Mouse (Mus musculus): Measurements from ENCODE around the gene Hpse2. TPM values are rescaled to one million over a fixed set of nuclear protein-coding genes. Genes with fewer than 3 reads are reported as not detected.
A peak's percentile ranks its signal among the peaks of the same experiment; 100 is the strongest.
"Not testable (repeated sequence)": the region's sequence is repeated elsewhere in the genome, so short reads cannot be mapped to it uniquely, and the experiment has no call there.

Hpse2 gene
- polyA plus RNA-seq, 1 experiment from 2014 or later: 3.8 TPM

DNA sequence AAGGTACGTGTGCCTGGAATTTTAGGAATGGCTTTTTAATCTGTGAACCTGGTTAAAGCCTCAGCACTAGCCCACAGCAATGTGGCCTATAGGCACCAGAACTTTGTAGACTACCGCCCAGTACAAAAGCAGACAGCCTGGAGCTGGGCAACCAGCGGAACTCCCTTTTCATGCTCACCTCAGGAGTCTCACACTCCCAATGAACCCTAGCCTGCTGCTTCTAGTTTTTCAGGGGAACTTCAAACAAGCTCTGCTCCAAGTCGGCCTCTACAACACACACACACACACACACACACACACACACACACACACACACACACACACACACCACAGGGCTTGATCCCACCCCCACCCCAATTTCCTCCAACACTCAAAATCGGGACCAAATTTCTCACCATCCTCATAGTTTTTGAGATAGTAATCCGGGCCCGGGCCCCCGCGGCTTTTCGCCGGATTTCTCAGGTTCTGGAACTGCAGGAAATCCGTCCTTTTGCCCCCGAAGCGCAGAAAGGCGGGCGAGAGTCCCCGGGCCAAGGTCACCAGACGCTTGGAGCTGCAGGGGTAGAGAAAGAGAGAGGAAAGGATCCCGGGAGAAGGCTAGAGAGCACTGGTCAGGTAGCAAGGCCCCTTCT lies 3.7 kb downstream of the Hpse2 start:
- ATAC-seq (ENCODE audit: low FRiP score): no peak
- H3K9ac ChIP-seq: peak overlapping the region; percentile 38; the same call in 1 of the 2 replicates
- WGBS: under 1% methylated on average over 19 of the region's 19 CpGs
- no peaks in the 10 kb centered on the region for H3K36me3 ChIP-seq (replicated peaks)
- H3K4me3 ChIP-seq (replicated peaks): peak overlapping the region; percentile 33
- no peaks in the 10 kb centered on the region for H3K9me3 ChIP-seq
- peak overlapping the region; percentile 54 for H3K4me2 ChIP-seq
- H3K4me1 ChIP-seq: peaks cover 34% of the 10 kb centered on the region
- peaks cover 67% of the 10 kb centered on the region for H3K27me3 ChIP-seq
- no peak overlapping the region for H3K27ac ChIP-seq

DNA sequence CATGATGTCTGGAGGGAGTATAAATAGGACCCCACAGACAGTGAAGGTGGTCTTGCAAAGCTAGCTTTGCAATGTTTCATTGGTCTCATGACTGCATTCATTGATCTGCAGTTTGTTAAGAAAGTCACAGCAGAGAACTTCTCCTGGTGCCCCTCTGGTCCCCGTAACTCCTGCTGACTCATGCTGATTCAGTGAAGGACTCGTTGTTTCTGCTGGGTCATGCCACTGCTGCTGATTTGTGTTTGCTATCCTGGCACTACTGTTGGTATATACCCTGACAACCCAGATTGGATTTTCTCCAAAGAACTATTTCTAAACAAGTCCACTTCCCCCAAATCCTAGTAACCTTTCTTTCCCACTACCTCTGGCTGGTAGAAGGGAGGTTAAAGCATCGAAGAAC lies 29.3 kb downstream of the Hpse2 start:
- Histone ChIP-seq H3K4me2 (no peak overlapping the region), H3K36me3 (replicated peaks) (no peaks in the 10 kb centered on the region)
- WGBS: 90% methylated on average over 3 of the region's 3 CpGs

DNA sequence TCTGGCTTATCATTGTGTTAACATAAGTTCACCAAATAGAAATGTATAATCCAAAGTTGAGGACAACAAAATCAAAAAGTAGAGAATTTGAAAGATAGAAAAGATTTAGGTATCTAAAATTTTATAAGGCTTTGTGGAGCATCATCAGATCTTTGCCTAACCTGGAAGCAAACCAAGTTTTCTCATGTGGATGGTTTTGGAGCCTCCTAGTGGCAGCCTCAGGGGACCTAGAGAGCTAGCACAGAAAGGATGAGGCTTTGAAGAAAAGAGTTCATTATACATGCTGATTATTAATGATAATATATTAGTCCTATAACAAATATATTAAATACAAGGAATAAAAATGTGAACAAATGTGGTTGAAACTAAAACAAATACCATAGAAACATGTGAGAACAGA lies 77.0 kb downstream of the Hpse2 start:
- H3K36me3 ChIP-seq (replicated peaks): no peaks in the 10 kb centered on the region
- no peak for ATAC-seq (ENCODE audit: low FRiP score)
- no peak overlapping the region for H3K4me2 ChIP-seq
- H3K9ac ChIP-seq: no peak overlapping the region
- H3K4me1 ChIP-seq: no peaks in the 10 kb centered on the region
- H3K27me3 ChIP-seq: no peaks in the 10 kb centered on the region
- no peak overlapping the region for H3K4me3 ChIP-seq (replicated peaks)
- H3K9me3 ChIP-seq: 0 out of 2 replicates have a peak, but pooled peaks cover 4% of the 10 kb centered on the region
- H3K27ac ChIP-seq: no peak overlapping the region

More for the DNA sequence above, 29.3 kb downstream of the Hpse2 start:
- no peak for ATAC-seq (ENCODE audit: low FRiP score)
- no peaks in the 10 kb centered on the region for H3K9me3 ChIP-seq
- H3K9ac ChIP-seq: no peak overlapping the region
- H3K4me3 ChIP-seq (replicated peaks): no peak overlapping the region
- no peaks in the 10 kb centered on the region for H3K4me1 ChIP-seq
- H3K27ac ChIP-seq: no peak overlapping the region
- H3K27me3 ChIP-seq: no peaks in the 10 kb centered on the region

DNA sequence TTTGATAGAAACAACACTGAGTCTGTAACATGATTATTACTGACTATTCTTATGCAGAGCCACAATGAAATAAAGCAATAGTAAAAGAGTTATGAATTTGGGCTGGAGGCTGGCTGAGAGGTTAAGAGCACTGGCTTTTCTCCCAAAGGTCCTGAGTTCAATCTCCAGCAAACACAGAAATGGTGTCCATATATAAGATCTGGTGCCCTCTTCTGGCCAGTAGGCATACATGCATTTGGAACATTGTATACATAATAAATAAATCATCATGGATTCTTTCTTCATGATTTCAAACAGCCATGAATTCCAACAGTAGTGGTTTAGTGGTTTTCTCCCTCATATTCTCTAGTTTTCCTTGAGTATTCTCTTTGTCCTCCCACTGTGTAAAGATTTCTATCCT lies 81.4 kb downstream of the Hpse2 start:
- H3K27ac ChIP-seq: no peak overlapping the region
- no peaks in the 10 kb centered on the region for H3K4me1 ChIP-seq
- H3K4me3 ChIP-seq (replicated peaks): no peak overlapping the region
- H3K4me2 ChIP-seq: no peak overlapping the region
- H3K27me3 ChIP-seq: no peaks in the 10 kb centered on the region
- H3K36me3 ChIP-seq (replicated peaks): no peaks in the 10 kb centered on the region
- H3K9me3 ChIP-seq: 0 out of 2 replicates have a peak, but pooled peaks cover 7% of the 10 kb centered on the region
- H3K9ac ChIP-seq: no peak overlapping the region
- no peak for ATAC-seq (ENCODE audit: low FRiP score)

DNA sequence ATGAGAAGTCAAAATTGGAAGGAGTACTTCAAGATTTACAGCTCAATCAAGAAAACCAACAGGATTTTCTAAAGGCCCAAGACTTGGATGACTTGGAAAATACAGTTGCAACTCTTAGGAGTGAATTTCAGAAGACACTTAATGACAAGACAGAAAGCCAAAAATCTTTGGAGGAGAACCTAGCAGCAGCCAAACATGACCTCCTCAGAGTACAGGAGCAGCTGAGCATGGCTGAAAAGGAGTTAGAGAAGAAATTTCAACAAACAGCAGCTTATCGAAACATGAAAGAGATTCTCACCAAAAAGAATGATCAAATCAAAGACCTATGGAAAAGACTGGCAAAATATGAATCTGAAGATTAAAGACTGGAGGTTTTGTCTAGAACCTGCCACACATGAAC lies 106.8 kb downstream of the Hpse2 start:
- H3K36me3 ChIP-seq (replicated peaks); H3K9ac ChIP-seq; H3K27ac ChIP-seq; H3K4me2 ChIP-seq; H3K4me3 ChIP-seq (replicated peaks); H3K4me1 ChIP-seq; H3K27me3 ChIP-seq; ATAC-seq (ENCODE audit: low FRiP score); H3K9me3 ChIP-seq: not testable (repeated sequence)
- 100% methylated on average over 1 of the region's 1 CpGs for WGBS

DNA sequence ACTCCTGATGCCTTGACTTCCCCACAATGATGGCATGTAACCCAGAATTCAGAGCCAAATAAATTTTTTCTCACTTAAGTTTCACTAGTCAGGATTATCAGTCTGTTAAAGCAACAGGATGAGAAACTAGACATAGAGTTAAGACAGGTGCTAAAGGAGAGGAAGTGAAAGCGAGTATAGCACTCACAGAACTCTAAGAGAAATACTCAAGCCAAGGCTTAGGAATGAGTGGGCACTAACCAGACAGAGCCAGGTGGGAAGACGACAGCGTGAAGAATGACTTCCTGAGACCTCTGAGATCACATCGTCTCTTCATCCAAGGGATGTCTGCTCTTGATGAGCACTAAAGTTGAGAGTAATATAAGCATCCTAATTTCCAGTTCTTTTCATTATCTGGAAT lies 144.2 kb downstream of the Hpse2 start:
- Histone ChIP-seq H3K27ac (no peak overlapping the region), H3K4me3 (replicated peaks) (no peak overlapping the region), H3K4me2 (no peak overlapping the region), H3K36me3 (replicated peaks) (no peaks in the 10 kb centered on the region), H3K9me3 (no peaks in the 10 kb centered on the region), H3K9ac (no peak overlapping the region), H3K4me1 (no peaks in the 10 kb centered on the region), H3K27me3 (no peaks in the 10 kb centered on the region)
- ATAC-seq (ENCODE audit: low FRiP score): no peak
- 89% methylated on average over 4 of the region's 4 CpGs for WGBS

DNA sequence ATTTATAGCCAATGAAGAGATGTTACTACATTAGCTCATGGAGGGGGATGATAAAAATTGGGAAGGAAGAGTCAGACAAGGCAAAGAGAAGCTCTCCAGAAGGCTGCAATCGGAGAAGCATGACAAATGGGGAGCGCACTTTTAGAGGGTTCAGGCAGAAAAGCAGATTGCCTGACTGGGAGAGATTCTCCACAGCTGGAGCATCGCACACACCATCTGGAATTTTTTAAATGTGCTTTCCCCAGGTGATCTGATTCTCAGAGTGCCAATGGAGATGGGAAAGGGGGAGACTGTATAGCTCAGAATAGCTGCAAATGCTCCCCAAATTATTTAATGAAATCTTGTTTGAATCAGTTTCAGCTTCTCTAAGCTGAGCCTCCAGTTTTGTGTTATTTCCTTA lies 156.4 kb downstream of the Hpse2 start:
- Histone ChIP-seq H3K4me2 (no peak overlapping the region), H3K27me3 (no peaks in the 10 kb centered on the region), H3K27ac (no peak overlapping the region), H3K9ac (no peak overlapping the region), H3K9me3 (no peaks in the 10 kb centered on the region), H3K36me3 (replicated peaks) (no peaks in the 10 kb centered on the region), H3K4me1 (no peaks in the 10 kb centered on the region), H3K4me3 (replicated peaks) (no peak overlapping the region)
- 79% methylated on average over 3 of the region's 3 CpGs for WGBS
- no peak for ATAC-seq (ENCODE audit: low FRiP score)

DNA sequence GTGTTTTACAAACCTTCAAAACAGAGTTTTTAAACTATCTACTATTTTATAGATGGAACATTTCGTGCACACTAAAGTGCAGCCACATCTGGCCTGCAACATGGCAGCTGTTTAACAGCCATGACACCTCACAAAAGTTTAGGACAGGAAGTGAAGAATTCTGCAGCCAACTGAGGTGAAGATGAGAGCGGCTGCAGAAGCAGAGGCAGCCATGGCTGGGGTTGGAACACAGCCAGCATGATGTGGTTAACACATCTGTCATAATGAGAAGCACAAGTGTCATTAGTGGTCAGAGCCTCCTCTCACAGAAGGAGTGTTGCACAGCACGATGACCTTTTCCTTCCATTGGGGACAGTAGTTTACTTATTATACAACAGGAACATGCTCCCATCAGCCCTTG lies 194.6 kb downstream of the Hpse2 start:
- Histone ChIP-seq H3K36me3 (replicated peaks) (no peaks in the 10 kb centered on the region), H3K4me1 (no peaks in the 10 kb centered on the region), H3K27ac (no peak overlapping the region), H3K9me3 (no peaks in the 10 kb centered on the region), H3K4me3 (replicated peaks) (no peak overlapping the region), H3K4me2 (no peak overlapping the region), H3K27me3 (no peaks in the 10 kb centered on the region), H3K9ac (no peak overlapping the region)
- WGBS: 82% methylated on average over 3 of the region's 3 CpGs
- ATAC-seq (ENCODE audit: low FRiP score): no peak

DNA sequence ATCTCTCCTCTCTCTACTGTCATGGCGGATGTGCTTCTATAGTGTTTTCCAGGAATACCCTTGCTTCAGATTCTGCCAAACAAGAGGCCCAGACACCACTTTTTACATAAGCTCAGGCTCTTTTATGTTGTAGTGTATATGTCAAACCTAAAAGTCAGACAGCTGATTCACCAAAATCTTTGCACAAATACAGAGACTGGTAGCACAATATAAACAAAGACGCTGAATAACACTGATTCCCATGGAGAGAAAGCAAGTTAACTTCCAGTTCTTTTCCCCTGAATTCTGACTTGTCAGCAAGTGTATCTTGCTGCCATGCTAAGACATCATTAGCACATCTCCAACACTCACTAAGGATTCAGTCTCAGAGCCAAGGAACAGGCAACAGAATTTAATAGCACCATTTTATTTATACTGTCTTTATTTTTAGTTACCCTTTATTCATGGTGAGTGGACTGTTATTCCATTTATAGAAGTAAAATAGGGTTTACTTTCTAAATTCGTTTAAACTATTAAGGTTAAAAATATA lies 212.7 kb downstream of the Hpse2 start:
- ATAC-seq (ENCODE audit: low FRiP score): no peak
- Histone ChIP-seq H3K36me3 (replicated peaks) (no peaks in the 10 kb centered on the region), H3K9ac (no peak overlapping the region), H3K27ac (no peak overlapping the region), H3K4me2 (no peak overlapping the region), H3K9me3 (no peaks in the 10 kb centered on the region), H3K4me3 (replicated peaks) (no peak overlapping the region), H3K27me3 (no peaks in the 10 kb centered on the region), H3K4me1 (no peaks in the 10 kb centered on the region)
- 89% methylated on average over 3 of the region's 3 CpGs for WGBS

DNA sequence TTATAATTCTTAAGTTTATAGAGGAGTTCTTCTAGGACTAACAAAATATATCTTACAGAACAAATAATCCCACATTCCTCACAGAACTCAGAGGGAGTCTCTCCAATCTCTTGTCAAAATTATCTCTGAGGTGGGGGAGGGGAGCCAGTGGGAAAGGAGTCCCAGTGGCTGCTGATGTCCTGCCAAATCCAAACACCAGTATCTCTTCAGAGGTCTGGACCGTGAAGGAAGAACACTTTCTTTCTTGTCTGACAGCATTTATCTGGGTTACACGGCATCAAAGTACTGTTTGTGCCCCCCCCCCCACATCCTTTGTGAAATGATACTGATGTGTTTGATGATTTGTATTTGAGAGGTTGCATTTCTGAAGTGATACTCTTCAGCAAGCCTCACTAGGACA lies 213.3 kb downstream of the Hpse2 start:
- no peak overlapping the region for H3K9ac ChIP-seq
- no peaks in the 10 kb centered on the region for H3K36me3 ChIP-seq (replicated peaks)
- H3K27me3 ChIP-seq: no peaks in the 10 kb centered on the region
- 89% methylated on average over 2 of the region's 2 CpGs for WGBS
- no peaks in the 10 kb centered on the region for H3K4me1 ChIP-seq
- ATAC-seq (ENCODE audit: low FRiP score): no peak
- no peak overlapping the region for H3K4me3 ChIP-seq (replicated peaks)
- no peak overlapping the region for H3K4me2 ChIP-seq
- H3K9me3 ChIP-seq: no peaks in the 10 kb centered on the region
- no peak overlapping the region for H3K27ac ChIP-seq

DNA sequence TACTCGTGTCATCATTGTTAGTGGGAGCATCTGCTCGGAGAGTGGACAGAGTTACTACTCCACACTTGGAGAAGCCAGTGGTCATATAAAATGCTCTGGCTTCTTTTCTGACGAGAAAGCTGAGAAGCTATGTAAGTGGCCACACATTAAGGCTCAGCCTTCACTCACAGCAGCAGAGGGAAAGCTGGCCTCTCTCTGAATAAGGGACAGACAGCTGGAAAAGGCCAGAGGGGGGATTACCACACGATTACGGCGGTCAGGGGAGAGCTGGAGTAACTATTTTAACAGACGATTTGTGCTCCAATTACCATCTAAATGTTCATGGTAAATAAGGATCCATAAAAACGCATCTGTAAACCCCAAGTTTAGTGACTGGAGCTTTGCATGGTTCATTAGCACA lies 232.1 kb downstream of the Hpse2 start:
- H3K9ac ChIP-seq: no peak overlapping the region
- H3K36me3 ChIP-seq (replicated peaks): no peaks in the 10 kb centered on the region
- H3K4me2 ChIP-seq: no peak overlapping the region
- no peaks in the 10 kb centered on the region for H3K9me3 ChIP-seq
- 49% methylated on average over 8 of the region's 8 CpGs for WGBS
- no peak overlapping the region for H3K4me3 ChIP-seq (replicated peaks)
- ATAC-seq (ENCODE audit: low FRiP score): no peak
- no peaks in the 10 kb centered on the region for H3K27me3 ChIP-seq
- H3K27ac ChIP-seq: no peak overlapping the region
- peaks cover 8% of the 10 kb centered on the region for H3K4me1 ChIP-seq

DNA sequence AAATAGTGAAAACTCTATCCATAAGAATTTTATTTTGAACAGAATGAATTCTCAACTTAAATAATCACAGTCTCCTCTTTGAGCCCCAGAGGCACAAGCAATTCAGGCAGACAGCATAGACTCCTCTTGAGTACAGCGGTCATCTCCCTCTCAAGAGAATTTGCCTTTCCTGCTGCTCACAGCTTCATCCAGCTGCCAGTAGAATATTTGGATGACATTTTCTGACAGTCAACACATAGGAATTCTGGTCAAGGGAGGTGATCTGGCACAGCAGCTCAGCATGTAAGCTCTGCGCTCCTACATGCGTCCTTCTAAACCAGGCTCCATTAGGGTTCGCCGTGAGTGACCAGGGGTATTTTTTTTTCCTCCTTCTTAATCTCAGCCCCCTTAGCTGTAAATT lies 232.6 kb downstream of the Hpse2 start:
- Histone ChIP-seq H3K27me3 (no peaks in the 10 kb centered on the region), H3K9me3 (no peaks in the 10 kb centered on the region), H3K4me1 (peaks cover 8% of the 10 kb centered on the region), H3K36me3 (replicated peaks) (no peaks in the 10 kb centered on the region), H3K9ac (no peak overlapping the region), H3K27ac (no peak overlapping the region), H3K4me3 (replicated peaks) (no peak overlapping the region), H3K4me2 (no peak overlapping the region)
- no peak for ATAC-seq (ENCODE audit: low FRiP score)
- WGBS: 89% methylated on average over 5 of the region's 5 CpGs

DNA sequence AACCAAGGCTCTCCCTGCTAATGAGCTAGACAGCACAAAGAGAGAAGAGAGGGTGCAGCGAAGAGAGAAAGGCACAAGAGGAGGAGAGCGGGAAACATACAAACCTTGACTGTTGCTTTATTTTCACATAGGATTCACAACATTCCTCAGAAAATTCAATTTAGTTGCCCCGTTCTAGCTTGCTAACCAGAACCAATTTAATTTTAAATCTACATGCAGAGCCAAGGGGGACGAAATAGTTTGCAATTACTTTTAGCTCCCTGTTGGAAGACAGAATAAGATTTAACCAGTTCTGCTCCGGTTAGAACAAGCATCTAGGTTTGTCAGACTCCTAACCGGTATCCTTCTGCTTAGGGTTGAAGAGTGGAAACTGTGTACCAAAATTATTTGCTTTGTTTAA lies 240.3 kb downstream of the Hpse2 start:
- no peak overlapping the region for H3K4me3 ChIP-seq (replicated peaks)
- H3K36me3 ChIP-seq (replicated peaks): no peaks in the 10 kb centered on the region
- H3K9ac ChIP-seq: no peak overlapping the region
- H3K4me2 ChIP-seq: no peak overlapping the region
- no peak for ATAC-seq (ENCODE audit: low FRiP score)
- H3K27ac ChIP-seq: no peak overlapping the region
- H3K9me3 ChIP-seq: no peaks in the 10 kb centered on the region
- WGBS: 67% methylated on average over 6 of the region's 6 CpGs
- no peaks in the 10 kb centered on the region for H3K27me3 ChIP-seq
- no peaks in the 10 kb centered on the region for H3K4me1 ChIP-seq

Data from forebrain, embryonic 12.5 days (tissue).